Mouse (Mus musculus): ENCODE results near the gene Actl11.

DNA sequence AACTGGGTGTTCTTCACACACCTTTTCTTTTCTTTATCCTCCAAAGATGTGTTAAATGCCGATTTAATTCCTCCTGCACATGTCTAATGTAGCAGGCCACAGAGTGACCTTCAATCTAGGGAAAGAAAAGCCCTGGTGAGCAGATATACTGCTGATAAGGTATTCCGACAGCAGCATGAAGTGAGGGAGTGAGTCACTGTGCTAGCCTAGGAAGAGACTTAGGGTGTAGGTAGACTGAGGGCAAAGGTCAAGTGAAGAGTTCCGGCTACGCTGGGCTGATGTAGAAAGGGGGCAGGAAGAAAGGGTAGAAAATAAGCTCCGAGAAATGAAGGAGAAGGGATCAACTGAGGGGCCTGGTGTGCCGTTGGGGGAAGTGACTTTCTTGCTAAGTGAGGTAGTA lies 38.0 kb upstream of the Actl11 start:
- TF ChIP-seq CTCF (IDR thresholded peaks at IDR 0.05; ENCODE audit: control insufficient read depth, insufficient read depth, insufficient read length) (no peak), MAX (IDR thresholded peaks at IDR 0.05) (no peak), MYOD1 (IDR thresholded peaks at IDR 0.05; ENCODE audit: control insufficient read depth, insufficient read length, low read depth) (no peak), FOSL1 (IDR thresholded peaks at IDR 0.05; ENCODE audit: insufficient read depth, low read length, poor library complexity, severe bottlenecking) (no peak), MYOG (IDR thresholded peaks at IDR 0.05; ENCODE audit: control insufficient read depth, extremely low read depth, insufficient read length) (no peak), CEBPB (IDR thresholded peaks at IDR 0.05; ENCODE audit: low read depth) (no peak), USF1 (IDR thresholded peaks at IDR 0.05; ENCODE audit: low read depth) (no peak)
